In genomic region chr12:90781438-90781837, GRCm38 (mm10) we compare ENCODE assay signal across 15 mouse cellular contexts. TPM values are rescaled to one million over a fixed set of nuclear protein-coding genes. Genes with fewer than 3 reads are reported as not detected.
DNase-seq lines count a peak whose midpoint lies in the region; ATAC-seq lines count a peak whose summit lies in the region.
"Had no signal": no experiment of that assay in that cellular context is flagged by ENCODE, and none has a peak within 500 bp of the region (broad histone marks: within the 10 kb centered on the region; RNA-seq: fewer than 3 reads in every experiment).

No protein-coding gene starts in this region.

- no peak for ATAC-seq in monocyte, adult 5-6 weeks (replicated peaks; ENCODE audit: insufficient number of reproducible peaks, low FRiP score, low TSS enrichment, poor library complexity, severe bottlenecking)
- ATAC-seq in CD4-positive, CD25-positive, alpha-beta regulatory T cell, adult 4 months, result no peak
- ATAC-seq: forebrain, embryonic 15.5 days; hindbrain, postnatal 0 days had no signal

- peak; percentile 3 to 7 for DNase-seq in cerebellum, postnatal 14 days
- no peak for DNase-seq in cerebellum, postnatal 4 days (ENCODE audit: low spot score in 2 of 2)
- peak; percentile 2 to 39 for DNase-seq in urinary bladder, adult 18-20 months (ENCODE audit: low spot score in 2 of 2)
- DNase-seq in urinary bladder, adult 2 months (ENCODE audit: low spot score), result no peak
- peak; percentile 23 for DNase-seq in Muller cell, postnatal 12 days (ENCODE audit: inconsistent ontology term)
- peak; percentile 17 for DNase-seq in retina, postnatal 7 days (ENCODE audit: low read depth, low spot score)
- DNase-seq: gastrocnemius, postnatal 25 days; kidney, adult 11 months; lung, postnatal 14 days; thymus, postnatal 25 days had no signal

RNA-seq across cellular contexts. Expression of gene Dio2, which starts 43.2 kb away (rescaled TPM):
- 1.1 and 1.5 TPM in 2 replicates for polyA plus RNA-seq in urinary bladder, adult 2 months (2012; rRNA removed)
- 0.21 TPM in 1 of 3 replicates, not detected in the others for total RNA-seq in monocyte, adult 5-6 weeks (2017)
- under 1 TPM; 0.12 to 0.16 TPM for polyA plus RNA-seq in CD4-positive, CD25-positive, alpha-beta regulatory T cell, adult 4 months (2017; shearing (Covaris generic))
- polyA plus RNA-seq: G1E had no signal

Comparison
In these comparisons a context has a peak if more than half of its experiments do, and no peak if none do; other contexts are left out.
1. DNase-seq: peak in cerebellum, postnatal 14 days (2 of 2), urinary bladder, adult 18-20 months (2 of 2), Muller cell, postnatal 12 days (single experiment) and retina, postnatal 7 days (single experiment); none in cerebellum, postnatal 4 days (0 of 2) and urinary bladder, adult 2 months (single experiment).